8 mouse cellular contexts compared by ENCODE assay signal in the genomic region with DNA sequence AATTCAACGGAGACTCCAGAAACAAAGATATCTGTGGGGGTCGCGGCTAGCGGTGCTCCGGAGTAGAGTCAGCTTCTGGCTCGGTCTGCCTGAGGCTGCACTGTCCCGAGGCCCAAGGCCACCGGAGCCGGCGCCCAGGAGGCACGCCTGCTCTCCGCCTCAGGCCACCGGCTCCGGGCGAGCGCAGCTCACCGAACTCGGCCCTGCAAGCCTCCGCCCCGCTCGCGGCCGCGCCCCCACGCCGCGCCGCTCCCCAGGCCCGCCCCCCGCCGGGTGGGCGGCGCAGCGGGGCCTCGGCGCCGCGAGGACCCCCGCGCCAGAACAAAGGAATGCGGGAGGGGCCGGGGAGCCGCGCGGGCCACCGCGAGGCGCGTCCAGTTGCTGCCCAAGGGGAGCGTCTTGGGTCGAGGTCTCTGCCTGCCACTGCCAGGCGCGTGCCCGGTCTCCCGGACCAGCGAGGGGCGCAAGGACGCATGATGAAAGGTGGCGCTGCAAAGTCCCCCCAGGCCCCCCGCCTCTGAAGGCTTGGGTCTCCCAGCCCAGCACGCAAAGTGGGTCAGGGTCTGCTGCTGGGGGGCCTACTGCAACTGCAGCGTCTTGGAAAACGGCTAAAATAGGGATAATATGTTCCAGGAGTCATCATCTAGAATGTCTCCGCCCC. TPM values are rescaled to one million over a fixed set of nuclear protein-coding genes. Genes with fewer than 3 reads are reported as not detected.
DNase-seq lines count a peak whose midpoint lies in the region; ATAC-seq and TF ChIP-seq lines count a peak whose summit lies in the region.

No protein-coding gene starts in this region.

- peaks cover 65% of the 10 kb centered on the region for H3K27me3 ChIP-seq in liver, embryonic 14.5 days (ENCODE audit: control insufficient read depth, insufficient read depth, low read length)
- no peaks in the 10 kb centered on the region for H3K27me3 ChIP-seq in neural tube, embryonic 14.5 days (ENCODE audit: control insufficient read depth, insufficient read depth, low read length)

- no peak for ATAC-seq in liver, embryonic 14.5 days (ENCODE audit: insufficient read depth)
- ATAC-seq in neural tube, embryonic 14.5 days (ENCODE audit: low read depth), result peak; percentile 26
- no peak for ATAC-seq in erythroid progenitor cell, adult 5-6 weeks (replicated peaks; ENCODE audit: low FRiP score, poor library complexity, severe bottlenecking)

- WGBS in liver, embryonic 14.5 days (ENCODE audit: insufficient replicate concordance), result 2% methylated on average over 62 of the region's 64 CpGs
- under 1% methylated on average over 52 of the region's 64 CpGs for WGBS in neural tube, embryonic 14.5 days

- no peaks in the 10 kb centered on the region for H3K36me3 ChIP-seq in liver, embryonic 14.5 days (replicated peaks; ENCODE audit: control insufficient read depth, insufficient read depth, low read depth)
- no peaks in the 10 kb centered on the region for H3K36me3 ChIP-seq in neural tube, embryonic 14.5 days (ENCODE audit: control insufficient read depth, insufficient read depth, low read length)

- H3K27ac ChIP-seq in layer of hippocampus, adult 2 months, result peak overlapping the region; percentile 97
- H3K27ac ChIP-seq in liver, embryonic 14.5 days, result no peak overlapping the region
- H3K27ac ChIP-seq in neural tube, embryonic 14.5 days (ENCODE audit: low read depth, low read length), result peak overlapping the region; percentile 97

- H3K9ac ChIP-seq in liver, embryonic 14.5 days (replicated peaks), result no peak overlapping the region
- H3K9ac ChIP-seq in neural tube, embryonic 14.5 days (replicated peaks; ENCODE audit: low read depth, low read length), result peak overlapping the region; percentile 98

- H3K4me3 ChIP-seq in layer of hippocampus, adult 2 months, result peak overlapping the region; percentile 71
- peak overlapping the region; percentile 30 to 39 for H3K4me3 ChIP-seq in liver, embryonic 14.5 days (ENCODE audit: insufficient read depth in 1 of 2, low read depth in 2 of 2, low read length in 2 of 2)
- H3K4me3 ChIP-seq in neural tube, embryonic 14.5 days (ENCODE audit: low read depth, low read length), result peak overlapping the region; percentile 92

- H3K9me3 ChIP-seq in liver, embryonic 14.5 days (ENCODE audit: control insufficient read depth, low read length), result no peaks in the 10 kb centered on the region
- H3K9me3 ChIP-seq in neural tube, embryonic 14.5 days (ENCODE audit: control insufficient read depth, low read length), result no peaks in the 10 kb centered on the region

- TF ChIP-seq CTCF in layer of hippocampus, adult 2 months (conservative IDR thresholded peaks at IDR 0.05), result no peak
- TF ChIP-seq CTCF in liver, embryonic 14.5 days (IDR thresholded peaks at IDR 0.05; ENCODE audit: low read depth), result no peak

- peaks cover 0 to 16% of the 10 kb centered on the region in 2 experiments; a peak in 1 of 4 replicates for H3K4me1 ChIP-seq in liver, embryonic 14.5 days (replicated peaks; ENCODE audit: control insufficient read depth in 2 of 2, insufficient read depth in 2 of 2, low read length in 1 of 2)
- peaks cover 30% of the 10 kb centered on the region for H3K4me1 ChIP-seq in neural tube, embryonic 14.5 days (ENCODE audit: control insufficient read depth, insufficient read depth, low read length)

- no peak for TF ChIP-seq EP300 in liver, embryonic 14.5 days (IDR thresholded peaks at IDR 0.05; ENCODE audit: low read depth)

- peak overlapping the region; percentile 38 for H3K4me2 ChIP-seq in liver, embryonic 14.5 days (ENCODE audit: low read depth)
- peak overlapping the region; percentile 97 for H3K4me2 ChIP-seq in neural tube, embryonic 14.5 days (ENCODE audit: low read depth, low read length)

- DNase-seq in layer of hippocampus, adult 2 months (ENCODE audit: low spot score in 2 of 2), result peak in 1 of 2 experiments; percentile 16
- DNase-seq in layer of hippocampus, adult 9-11 months, result no peak
- peak; percentile 33 to 57 for DNase-seq in cerebellum, adult 18-20 months
- DNase-seq in forelimb bud, embryonic 11.5 days (ENCODE audit: low read depth, low spot score), result peak; percentile 31
- peak; percentile 58 for DNase-seq in induced T-regulatory cell, adult 2 months (ENCODE audit: low read depth)
- no peak for DNase-seq in liver, embryonic 14.5 days (ENCODE audit: low read depth in 3 of 3, low spot score in 3 of 3)

RNA-seq across cellular contexts. Expression of gene Nfil3, which starts 2.4 kb away (rescaled TPM):
- total RNA-seq in layer of hippocampus, adult 2 months (2021), result 10 to 100 TPM; 14.2 to 14.7 TPM
- 0.81 and 1.0 TPM in 2 replicates for polyA plus RNA-seq in liver, embryonic 14.5 days (2012; rRNA removed)
- 2.1 and 2.6 TPM in 2 replicates for polyA plus RNA-seq in liver, embryonic 14.5 days (2014; fragmentation: Nextera tagmentation; extraction: Ambion mirVana)
- polyA plus RNA-seq in neural tube, embryonic 14.5 days (2014; fragmentation: Nextera tagmentation; extraction: Ambion mirVana), result 49.5 and 52.7 TPM in 2 replicates
- total RNA-seq in erythroid progenitor cell, adult 5-6 weeks (2015; ENCODE audit: low replicate concordance), result 2.9 and 3.6 TPM in 2 replicates
- total RNA-seq in erythroid progenitor cell, adult 5-6 weeks (2017; ENCODE audit: low replicate concordance), result 1.7 and 3.7 TPM in 2 replicates

RNA-seq across cellular contexts. Expression of gene Auh, which starts 49.0 kb away (rescaled TPM):
- 100 to 1,000 TPM; 107 to 121 TPM for total RNA-seq in layer of hippocampus, adult 2 months (2021)
- 10.7 and 16.1 TPM in 2 replicates for polyA plus RNA-seq in liver, embryonic 14.5 days (2012; rRNA removed)
- polyA plus RNA-seq in liver, embryonic 14.5 days (2014; fragmentation: Nextera tagmentation; extraction: Ambion mirVana), result 26.2 and 26.5 TPM in 2 replicates
- 63.6 and 65.8 TPM in 2 replicates for polyA plus RNA-seq in neural tube, embryonic 14.5 days (2014; fragmentation: Nextera tagmentation; extraction: Ambion mirVana)
- 21.4 and 40.7 TPM in 2 replicates for total RNA-seq in erythroid progenitor cell, adult 5-6 weeks (2015; ENCODE audit: low replicate concordance)
- total RNA-seq in erythroid progenitor cell, adult 5-6 weeks (2017; ENCODE audit: low replicate concordance), result 35.3 and 51.2 TPM in 2 replicates

Comparison
In these comparisons a context has a peak if more than half of its experiments do, and no peak if none do; other contexts are left out.
1. DNase-seq: peak in cerebellum, adult 18-20 months (2 of 2), forelimb bud, embryonic 11.5 days (single experiment) and induced T-regulatory cell, adult 2 months (single experiment); none in layer of hippocampus, adult 9-11 months (single experiment) and liver, embryonic 14.5 days (0 of 3).
2. H3K4me3 ChIP-seq: peak in every context shown above with its lines; median percentile 92 in neural tube, embryonic 14.5 days; 71 in layer of hippocampus, adult 2 months; 34 in liver, embryonic 14.5 days.